Mouse (Mus musculus): ENCODE results near the gene B9d1.

GRCm38 (mm10) chr11:61495528-61495927 lies 9.4 kb upstream of the B9d1 start:
- TF ChIP-seq POLR2A (IDR thresholded peaks at IDR 0.05; ENCODE audit: control insufficient read depth, extremely low read depth, insufficient read depth, low read length, poor library complexity) (no peak), CTCF (IDR thresholded peaks at IDR 0.05; ENCODE audit: borderline replicate concordance, control insufficient read depth, extremely low read depth, insufficient read depth, low read length, poor library complexity) (no peak)

Data from thymus, adult 2 months (tissue).